Mouse (Mus musculus): ENCODE measurements at regions not wholly inside any gene's neighbourhood (a gene's known extent, or its start where the extent isn't known, plus 50 kb on each side); places are given as distances from the start of the nearest gene placed in this dataset.
A peak's percentile ranks its signal among the peaks of the same experiment; 100 is the strongest.

DNA sequence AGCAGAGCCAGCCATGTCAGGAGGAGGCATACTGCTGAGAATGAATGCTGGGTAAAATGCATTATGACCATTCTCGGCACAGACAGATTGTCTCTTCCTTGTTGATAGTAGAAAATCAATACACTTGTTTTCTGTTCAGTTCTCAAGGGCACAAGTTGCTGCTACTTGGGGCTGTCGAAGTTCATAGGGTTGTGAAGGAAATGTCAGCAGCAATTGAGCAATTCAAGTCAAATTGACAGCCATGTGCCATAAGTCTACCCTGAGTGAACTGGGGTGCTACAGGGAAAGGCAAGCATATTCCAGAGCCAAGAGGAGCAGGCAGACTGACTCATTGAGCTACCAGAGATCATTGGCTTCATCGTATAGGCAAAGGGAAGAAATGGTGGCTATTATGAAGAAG is 301.6 kb upstream of the Sall1 start:
- no peak for TF ChIP-seq CTCF (IDR thresholded peaks at IDR 0.05)
- peaks cover 17% of the 10 kb centered on the region for H3K27me3 ChIP-seq
- ATAC-seq (no peak), DNase-seq (ENCODE audit: low read depth, low spot score) (no peak)
- in situ Hi-C loops (cut with MboI; ENCODE audit: low pct_unique_long_range_greater_than_20kb) = no loop called here
- ChIA-PET POLR2A (interaction anchor here (0.7 kb wide), 1 partner anchor 11 kb away, joined by 3 read pairs; no protein-coding TSS in a partner anchor), CTCF (no interaction called here)

DNA sequence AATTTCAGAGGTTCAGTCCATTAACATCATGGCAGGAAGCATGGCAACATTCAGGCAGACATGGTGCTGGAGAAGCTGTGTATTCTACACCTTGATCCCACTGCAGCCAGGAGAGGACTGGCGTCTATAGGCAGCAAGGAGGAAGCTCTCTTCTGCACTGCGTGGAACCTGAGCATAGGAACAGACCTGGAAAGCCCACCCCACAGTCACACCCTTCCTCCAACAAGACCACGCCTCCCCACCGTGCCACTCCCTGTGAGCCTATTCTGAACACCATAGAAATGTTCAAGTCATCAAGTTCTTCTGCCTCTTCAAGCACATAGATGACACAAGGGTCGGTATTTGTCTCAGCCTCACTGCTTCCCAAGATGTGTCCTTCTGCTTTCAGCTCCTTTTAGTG is 297.7 kb upstream of the Sall1 start:
- H3K27me3 ChIP-seq = peaks cover 5% of the 10 kb centered on the region
- TF ChIP-seq CTCF (IDR thresholded peaks at IDR 0.05) = no peak
- in situ Hi-C loops (cut with MboI; ENCODE audit: low pct_unique_long_range_greater_than_20kb) = no loop called here
- ATAC-seq (no peak), DNase-seq (ENCODE audit: low read depth, low spot score) (no peak)
- POLR2A ChIA-PET = no interaction called here
- CTCF ChIA-PET = no interaction called here

DNA sequence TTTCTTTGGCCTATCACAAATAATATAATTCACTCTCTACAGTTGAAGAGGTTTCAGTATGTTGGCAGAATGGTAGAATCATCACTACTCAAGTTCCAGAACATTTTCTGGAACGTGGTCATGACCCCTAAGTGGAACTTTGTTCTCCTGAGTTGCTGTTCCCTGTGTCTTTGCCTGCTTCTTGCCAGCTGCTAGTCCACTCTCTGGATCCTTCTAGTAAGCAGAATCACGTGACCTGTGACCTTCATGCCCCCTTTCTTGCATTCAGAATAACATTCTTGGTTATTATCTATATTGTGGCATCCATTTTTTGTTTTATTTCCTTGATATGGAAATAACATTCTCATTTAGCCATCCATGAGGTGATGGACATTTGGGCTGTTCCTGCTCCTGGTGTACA is 291.5 kb upstream of the Sall1 start:
- no peak for DNase-seq (ENCODE audit: low read depth, low spot score)
- ChIA-PET CTCF (no interaction called here), POLR2A (no interaction called here)
- no peak for ATAC-seq
- no peak for TF ChIP-seq CTCF (IDR thresholded peaks at IDR 0.05)
- H3K27me3 ChIP-seq = peaks cover 5% of the 10 kb centered on the region
- in situ Hi-C loops (cut with MboI; ENCODE audit: low pct_unique_long_range_greater_than_20kb) = no loop called here

DNA sequence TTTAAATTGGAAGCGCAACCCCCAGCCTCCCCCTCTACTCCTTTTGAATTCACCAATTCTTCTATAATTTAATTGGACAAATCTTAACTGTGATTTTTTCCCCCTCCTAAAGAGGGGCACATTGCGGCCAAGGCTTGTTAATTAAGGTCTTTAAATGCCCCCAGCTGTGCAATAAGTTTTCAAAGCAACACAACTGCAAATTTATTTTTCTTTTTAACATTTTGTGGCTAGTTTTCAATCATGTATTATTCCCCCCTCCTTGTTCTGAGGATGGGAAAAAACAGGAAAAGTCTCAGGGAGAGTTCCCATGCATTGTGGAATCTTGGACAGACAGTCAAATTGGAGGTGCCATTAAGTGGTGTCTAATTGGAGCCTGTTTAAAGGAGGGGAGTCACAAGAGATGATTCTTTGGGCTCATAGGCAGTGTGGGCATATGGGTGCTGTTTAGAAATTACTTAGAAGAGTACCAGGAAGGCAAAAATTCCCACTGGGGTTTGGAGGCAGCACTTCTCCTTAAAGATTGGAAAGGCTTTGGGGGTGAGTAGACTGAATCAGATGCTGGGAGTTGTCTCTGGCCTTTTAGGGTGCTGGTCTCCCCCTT is 281.9 kb upstream of the Sall1 start:
- POLR2A ChIA-PET = no interaction called here
- no peak for DNase-seq (ENCODE audit: low read depth, low spot score)
- CTCF ChIA-PET = no interaction called here
- no peak for ATAC-seq
- H3K27me3 ChIP-seq = no peaks in the 10 kb centered on the region
- no peak for TF ChIP-seq CTCF (IDR thresholded peaks at IDR 0.05)
- in situ Hi-C loops (cut with MboI; ENCODE audit: low pct_unique_long_range_greater_than_20kb) = no loop called here

DNA sequence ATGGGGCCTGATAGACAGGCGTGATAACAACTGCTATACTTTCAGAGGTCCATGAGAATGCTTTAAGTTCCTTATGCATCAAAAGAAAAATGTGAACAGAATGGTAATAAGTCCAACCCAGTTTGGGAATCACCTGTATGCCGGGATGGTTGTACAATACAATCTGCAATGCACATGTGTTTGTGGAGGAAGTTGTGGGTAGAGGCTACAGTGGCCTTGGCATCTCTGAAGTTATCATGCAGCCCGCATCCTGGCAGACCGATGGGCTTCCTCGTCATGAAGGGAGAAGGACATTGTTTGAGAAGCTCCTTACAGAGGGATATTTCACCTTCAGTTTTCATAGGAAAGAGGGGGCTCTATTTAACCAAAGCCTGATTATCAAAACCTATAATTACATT is 281.3 kb upstream of the Sall1 start:
- no peaks in the 10 kb centered on the region for H3K27me3 ChIP-seq
- ChIA-PET CTCF (no interaction called here), POLR2A (no interaction called here)
- DNase-seq (ENCODE audit: low read depth, low spot score) (no peak), ATAC-seq (no peak)
- in situ Hi-C loops (cut with MboI; ENCODE audit: low pct_unique_long_range_greater_than_20kb) = no loop called here
- TF ChIP-seq CTCF (IDR thresholded peaks at IDR 0.05) = no peak

DNA sequence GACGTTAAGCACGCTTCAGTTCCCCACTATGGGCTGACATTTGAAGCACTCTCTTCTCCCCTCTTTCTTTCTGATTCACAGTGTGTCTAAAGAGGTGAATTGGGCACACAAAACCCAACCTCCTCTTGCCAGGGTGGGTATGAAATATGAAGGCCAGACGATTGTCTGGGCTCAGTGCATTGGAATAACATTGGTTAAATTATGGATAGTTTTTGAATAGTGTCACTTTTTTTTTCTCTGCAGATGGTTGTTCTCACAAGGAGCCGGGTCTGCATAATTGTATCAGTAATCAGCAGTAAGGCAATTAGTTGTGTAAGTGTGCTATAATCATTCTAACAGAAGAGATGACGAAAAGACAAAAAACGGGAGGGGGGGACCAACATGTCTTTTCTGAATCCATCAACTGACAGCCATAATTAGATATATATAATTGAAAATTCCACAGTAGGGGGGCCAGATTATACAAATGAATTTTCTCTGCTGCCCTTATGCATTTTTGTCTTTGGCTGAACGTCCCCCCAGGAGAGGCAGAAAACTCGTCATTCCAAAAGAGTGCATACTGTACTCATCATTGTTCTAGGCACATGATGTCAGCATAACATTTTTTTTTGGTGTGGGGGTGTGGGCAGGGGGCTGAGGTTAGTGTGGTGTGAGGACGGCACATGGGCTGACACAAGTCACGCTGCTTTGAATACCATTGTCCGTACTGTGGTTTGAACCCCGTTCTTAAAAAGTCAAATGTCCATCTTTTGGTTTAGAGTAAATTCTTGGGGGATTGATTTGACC is 280.7 kb upstream of the Sall1 start:
- ChIA-PET CTCF (no interaction called here), POLR2A (no interaction called here)
- no peak for DNase-seq (ENCODE audit: low read depth, low spot score)
- TF ChIP-seq CTCF (IDR thresholded peaks at IDR 0.05) = no peak
- in situ Hi-C loops (cut with MboI; ENCODE audit: low pct_unique_long_range_greater_than_20kb) = no loop called here
- no peak for ATAC-seq
- H3K27me3 ChIP-seq = no peaks in the 10 kb centered on the region

DNA sequence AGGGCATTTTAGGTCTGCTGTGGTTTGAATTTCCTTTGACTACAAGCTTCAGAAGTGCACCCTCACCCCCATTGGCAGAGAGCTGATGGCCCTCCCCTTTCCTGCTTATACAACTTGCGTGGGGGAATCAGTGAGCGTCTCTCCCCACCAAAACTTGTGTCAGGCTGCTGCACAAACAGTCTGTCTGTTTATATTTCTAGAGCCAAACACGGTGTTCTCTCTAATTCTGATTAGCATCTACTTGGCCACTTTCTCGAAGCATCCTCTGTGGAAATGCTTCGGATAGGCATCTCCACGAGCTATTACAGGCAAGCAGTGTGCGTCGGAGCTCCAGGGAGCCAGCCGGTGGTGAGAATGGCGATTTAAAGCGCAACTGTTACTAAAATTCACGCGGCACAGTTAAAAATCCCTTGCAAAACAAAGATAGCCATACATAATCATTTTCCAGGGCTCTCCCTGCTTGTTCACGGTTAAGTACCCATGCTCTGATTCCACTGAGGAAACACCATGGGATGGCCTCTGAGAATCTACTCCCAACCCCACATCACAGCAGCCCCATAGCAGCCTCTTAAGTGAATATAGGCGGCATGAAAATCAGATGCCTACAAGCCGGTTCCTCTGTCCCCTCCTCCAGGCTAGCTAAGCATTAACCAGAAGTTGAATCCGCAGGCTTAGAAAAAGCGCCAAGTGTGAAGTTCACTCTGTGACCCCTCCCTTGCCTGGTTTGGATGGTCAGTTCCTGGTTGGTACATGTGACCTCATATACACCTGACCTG is 273.7 kb upstream of the Sall1 start:
- ChIA-PET POLR2A (interaction anchor here (0.6 to 0.7 kb wide), 3 partner anchors 51 to 276 kb away, joined by 3 to 7 read pairs (median 4); no protein-coding TSS in a partner anchor), CTCF (interaction anchor here (0.7 to 1.6 kb wide), 5 partner anchors 10 to 281 kb away, joined by 3 to 5 read pairs (median 4); no protein-coding TSS in a partner anchor)
- in situ Hi-C loops (cut with MboI; ENCODE audit: low pct_unique_long_range_greater_than_20kb) = loop anchor here (10.0 kb wide), 1 partner anchor 283 kb away; no protein-coding TSS in a partner anchor
- no peak for TF ChIP-seq CTCF (IDR thresholded peaks at IDR 0.05)
- DNase-seq (ENCODE audit: low read depth, low spot score) = peak; percentile 77
- H3K27me3 ChIP-seq = no peaks in the 10 kb centered on the region
- peak; percentile 86 for ATAC-seq

DNA sequence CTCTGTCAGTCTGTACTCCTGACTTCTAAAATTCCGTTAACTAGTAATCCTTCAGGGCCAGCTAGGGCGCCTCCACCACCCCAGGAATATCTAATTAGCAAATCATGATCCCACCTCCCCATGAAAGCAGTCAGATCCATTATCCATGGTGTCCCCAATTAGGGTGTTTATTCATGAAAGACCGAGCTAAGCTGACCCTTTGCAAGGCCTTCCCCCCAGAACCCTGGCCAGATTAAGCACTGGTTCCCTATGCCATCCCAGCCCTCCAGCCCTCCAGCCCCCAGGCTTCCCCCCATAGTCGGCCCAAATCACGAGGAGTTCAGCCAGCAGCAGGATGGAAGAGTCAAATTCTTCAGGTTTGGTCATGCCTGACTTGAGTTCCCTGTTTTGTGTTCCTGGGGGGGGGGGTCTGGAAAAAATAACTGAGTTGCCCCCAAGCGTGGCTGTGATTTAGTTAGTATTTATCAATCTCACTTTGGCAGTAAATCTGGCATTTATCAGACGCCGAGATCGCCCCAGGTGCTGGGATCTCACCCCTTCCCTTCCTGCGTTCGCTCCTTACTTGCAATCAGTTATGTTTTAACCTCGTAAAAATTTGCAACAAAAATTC is 272.7 kb upstream of the Sall1 start:
- no peak for DNase-seq (ENCODE audit: low read depth, low spot score)
- CTCF ChIA-PET = interaction anchor here (1.5 to 1.6 kb wide), 2 partner anchors 9 to 31 kb away, joined by 3 to 5 read pairs; no protein-coding TSS in a partner anchor

DNA sequence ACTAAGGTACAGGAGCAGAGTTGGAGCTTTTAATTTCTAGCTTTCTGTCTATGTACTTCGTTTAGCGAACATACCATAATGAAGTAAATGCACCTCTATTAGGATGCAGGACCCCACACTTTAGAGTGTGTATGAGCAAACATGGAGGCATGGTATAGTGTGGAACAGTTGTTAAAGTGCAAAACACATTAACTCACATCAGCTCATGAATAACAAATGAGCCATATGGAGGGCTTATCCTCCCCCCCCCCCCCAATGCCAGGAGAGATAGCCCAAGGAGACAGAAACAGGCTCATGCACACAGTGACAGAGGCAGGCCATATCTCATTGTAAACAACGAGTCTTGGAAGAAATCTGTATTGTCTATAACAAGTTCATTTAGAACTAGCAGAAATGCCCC is 270.9 kb upstream of the Sall1 start:
- in situ Hi-C loops (cut with MboI; ENCODE audit: low pct_unique_long_range_greater_than_20kb) = loop anchor here (10.0 kb wide), 1 partner anchor 280 kb away; no protein-coding TSS in a partner anchor
- no peak for TF ChIP-seq CTCF (IDR thresholded peaks at IDR 0.05)
- no peaks in the 10 kb centered on the region for H3K27me3 ChIP-seq
- DNase-seq (ENCODE audit: low read depth, low spot score) (no peak), ATAC-seq (no peak)
- POLR2A ChIA-PET = no interaction called here
- CTCF ChIA-PET = interaction anchor here (1.3 kb wide), 1 partner anchor 19 kb away, joined by 4 read pairs; no protein-coding TSS in a partner anchor

More for the DNA sequence above, 272.7 kb upstream of the Sall1 start:
- no peak for TF ChIP-seq CTCF (IDR thresholded peaks at IDR 0.05)
- H3K27me3 ChIP-seq = no peaks in the 10 kb centered on the region
- peak; percentile 8 for ATAC-seq
- in situ Hi-C loops (cut with MboI; ENCODE audit: low pct_unique_long_range_greater_than_20kb) = loop anchor here (10.0 kb wide), 1 partner anchor 282 kb away; no protein-coding TSS in a partner anchor
- POLR2A ChIA-PET = no interaction called here

DNA sequence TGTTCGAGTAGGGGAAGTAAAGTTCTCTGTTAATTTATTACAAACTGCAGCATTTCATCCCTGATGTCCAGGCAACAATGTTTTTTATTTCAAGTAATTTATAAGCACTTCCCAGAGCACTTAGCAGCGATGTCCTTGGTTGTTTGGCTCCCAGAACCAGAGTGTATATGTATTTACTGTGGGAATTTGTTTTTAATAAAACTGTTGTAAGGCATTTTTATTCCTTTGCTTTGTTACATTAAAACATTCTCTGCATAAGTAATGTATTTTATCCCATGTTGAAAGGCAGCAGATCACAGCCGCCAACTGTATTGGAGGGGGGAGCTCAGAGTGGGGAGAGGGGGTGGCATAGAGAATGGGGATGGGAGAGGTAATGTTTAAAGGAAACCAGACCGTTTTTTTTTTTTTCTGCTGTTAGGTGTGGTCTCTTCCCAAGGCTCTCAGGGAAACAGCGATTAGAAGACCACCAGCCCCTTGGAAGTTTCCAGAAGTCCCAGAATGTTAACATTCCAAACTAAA is 266.8 kb upstream of the Sall1 start:
- no peaks in the 10 kb centered on the region for H3K27me3 ChIP-seq
- TF ChIP-seq CTCF (IDR thresholded peaks at IDR 0.05) = no peak
- CTCF ChIA-PET = interaction anchor here (1.7 kb wide), 1 partner anchor 17 kb away, joined by 4 read pairs; no protein-coding TSS in a partner anchor
- ATAC-seq = no peak
- no peak for DNase-seq (ENCODE audit: low read depth, low spot score)
- POLR2A ChIA-PET = no interaction called here
- in situ Hi-C loops (cut with MboI; ENCODE audit: low pct_unique_long_range_greater_than_20kb) = loop anchor here (10.0 kb wide), 1 partner anchor 276 kb away; no protein-coding TSS in a partner anchor

Data from Patski (cell line).